Comparison of ENCODE assay signal across 17 mouse cellular contexts in the genomic region with DNA sequence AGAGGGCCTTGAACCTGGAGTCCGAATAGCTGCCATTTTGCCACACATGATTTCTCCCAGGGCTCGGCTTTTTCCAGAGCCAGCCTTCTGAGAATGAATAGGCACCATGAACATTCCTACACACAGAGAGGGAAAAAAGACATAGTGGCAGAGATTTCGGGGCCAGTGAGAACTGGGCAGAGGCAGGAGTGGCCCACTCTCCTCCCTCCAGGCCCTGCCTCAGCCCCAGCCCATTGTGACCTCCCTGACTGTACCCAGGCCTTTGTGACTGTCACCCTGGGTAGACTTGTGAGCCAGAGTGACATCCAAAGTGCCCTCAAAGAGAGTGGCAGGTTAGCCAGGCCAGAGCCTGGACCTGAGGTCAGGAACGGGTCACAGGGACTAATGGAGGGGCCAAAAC. TPM values are rescaled to one million over a fixed set of nuclear protein-coding genes. Genes with fewer than 3 reads are reported as not detected.
"Had no signal": no experiment of that assay in that cellular context is flagged by ENCODE, and none has a peak within 500 bp of the region (broad histone marks: within the 10 kb centered on the region; RNA-seq: fewer than 3 reads in every experiment).

A gene (plus strand): TSS at position 301 of the 400 bp plus-strand sequence.

- ATAC-seq: liver, postnatal 0 days had no signal

- H3K4me3 ChIP-seq: limb, embryonic 15.5 days; liver, embryonic 13.5 days; lung, embryonic 15.5 days; megakaryocyte, embryonic 14.5 days; midbrain, embryonic 12.5 days; neural tube, embryonic 12.5 days had no signal

- H3K9me3 ChIP-seq: limb, embryonic 15.5 days; liver, embryonic 13.5 days; lung, embryonic 15.5 days; megakaryocyte, embryonic 14.5 days; midbrain, embryonic 12.5 days; neural tube, embryonic 12.5 days had no signal

- DNase-seq: kidney, adult 9 months; kidney, postnatal 36 days; layer of hippocampus, adult 9-11 months; liver, embryonic 13.5 days; liver, postnatal 0 days; lung, postnatal 14 days; thymus, adult 2 months; thymus, postnatal 25 days had no signal

- H3K27ac ChIP-seq: kidney, postnatal 0 days; limb, embryonic 15.5 days; liver, embryonic 13.5 days; lung, embryonic 15.5 days; macrophage; neural tube, embryonic 12.5 days; stomach, postnatal 0 days had no signal

- H3K9ac ChIP-seq: limb, embryonic 15.5 days; liver, embryonic 13.5 days; liver, postnatal 0 days; lung, embryonic 15.5 days; neural tube, embryonic 12.5 days had no signal

- H3K27me3 ChIP-seq: limb, embryonic 15.5 days; liver, embryonic 13.5 days; lung, embryonic 15.5 days; midbrain, embryonic 12.5 days; neural tube, embryonic 12.5 days had no signal

- H3K4me2 ChIP-seq: limb, embryonic 15.5 days; liver, embryonic 13.5 days; lung, embryonic 15.5 days had no signal

- H3K36me3 ChIP-seq: liver, embryonic 13.5 days had no signal

RNA-seq across cellular contexts. Expression of the gene that starts here (rescaled TPM):
- polyA plus RNA-seq: kidney, postnatal 0 days; limb, embryonic 15.5 days; liver, embryonic 13.5 days; liver, postnatal 0 days; lung, embryonic 15.5 days; macrophage; midbrain, embryonic 12.5 days; neural tube, embryonic 12.5 days; stomach, postnatal 0 days; urinary bladder, adult 2 months had no signal
